Mouse (Mus musculus) G1E (cell line): ENCODE measurements at regions not wholly inside any gene's neighbourhood (a gene's known extent, or its start where the extent isn't known, plus 50 kb on each side); places are given as distances from the start of the nearest gene placed in this dataset.

Experiments used
- CTCF ChIP-seq: IDR thresholded peaks from 2 replicates; pipeline ENCODE4 v1.5.1; 2012; ENCODE audit warnings: low read depth, low read length, inconsistent platforms, mixed read lengths
- GATA1 ChIP-seq: IDR thresholded peaks from 2 replicates; pipeline ENCODE4 v1.6.1; 2012; ENCODE audit warnings: borderline replicate concordance, low read length, inconsistent platforms, mixed read lengths
- POLR2AphosphoS5 ChIP-seq: IDR thresholded peaks from 2 replicates; pipeline ENCODE4 v1.6.1; 2012; ENCODE audit warnings: low read depth, low read length, inconsistent platforms; ENCODE audit not compliant: insufficient replicate concordance
- TAL1 ChIP-seq: conservative IDR thresholded peaks from 2 replicates; pipeline ENCODE4 v1.6.1; 2012; ENCODE audit warnings: low read depth, low read length, inconsistent platforms, mixed read lengths

GRCm38 (mm10) chr15:60119926-60120325 is 103.5 kb upstream of the 4933412E24Rik start:
- no peak for TF ChIP-seq CTCF
- TF ChIP-seq POLR2AphosphoS5, result no peak
- no peak for TF ChIP-seq TAL1
- TF ChIP-seq GATA1, result no peak
